Mouse (Mus musculus) frontal cortex, postnatal 36 days (tissue): Measurements from ENCODE around the gene H2al1b.
"Not testable (repeated sequence)": the region's sequence is repeated elsewhere in the genome, so short reads cannot be mapped to it uniquely, and the experiment has no call there.

ENCODE experiments used
- DNase-seq, 2 experiments: peaks; one replicate each; pipeline ENCODE4 v3.0.0; 2022; ENCODE audit warnings: low spot score in 2 of 2

Gene H2al1b

GRCm38 (mm10) chrX:11302132-11302531, at the start of gene H2al1b:
TSS of gene H2al1b (plus strand) at chrX:11302432.
- DNase-seq, result not testable (repeated sequence)

GRCm38 (mm10) chrX:11254062-11254461, 48.2 kb upstream of the H2al1b start:
- DNase-seq, result peak; percentile 22 to 58

- no peak for DNase-seq
Observed at GRCm38 (mm10) chrX:11254521-11255207, 47.6 kb upstream of the H2al1b start.

- DNase-seq, result no peak
Observed at GRCm38 (mm10) chrX:11255564-11256360, 46.5 kb upstream of the H2al1b start.

- no peak for DNase-seq
Observed at GRCm38 (mm10) chrX:11264918-11265317, 37.3 kb upstream of the H2al1b start.

GRCm38 (mm10) chrX:11267791-11268190, 34.4 kb upstream of the H2al1b start:
- no peak for DNase-seq

- peak in 1 of 2 experiments; percentile 12 for DNase-seq
Observed at GRCm38 (mm10) chrX:11269074-11269473, 33.2 kb upstream of the H2al1b start.

- DNase-seq, result no peak
Observed at GRCm38 (mm10) chrX:11273190-11273589, 29.0 kb upstream of the H2al1b start.

GRCm38 (mm10) chrX:11277083-11277482, 25.1 kb upstream of the H2al1b start:
- DNase-seq, result no peak

GRCm38 (mm10) chrX:11280741-11281140, 21.5 kb upstream of the H2al1b start:
- DNase-seq, result no peak

GRCm38 (mm10) chrX:11288306-11288882, 13.8 kb upstream of the H2al1b start:
- no peak for DNase-seq

GRCm38 (mm10) chrX:11289244-11289643, 13.0 kb upstream of the H2al1b start:
- no peak for DNase-seq

GRCm38 (mm10) chrX:11298957-11299356, 3.3 kb upstream of the H2al1b start, which contains the start of gene H2al1a:
TSS of gene H2al1a (plus strand) at chrX:11299257.
- DNase-seq, result not testable (repeated sequence)

GRCm38 (mm10) chrX:11305355-11305754, 3.1 kb downstream of the H2al1b start, which contains the start of gene H2al1c:
TSS of gene H2al1c (plus strand) at chrX:11305655.
- not testable (repeated sequence) for DNase-seq

- DNase-seq, result not testable (repeated sequence)
Observed at GRCm38 (mm10) chrX:11308524-11308923, 6.3 kb downstream of the H2al1b start, which contains the start of gene H2al1d. TSS of gene H2al1d (plus strand) at chrX:11308824.

- not testable (repeated sequence) for DNase-seq
Observed at GRCm38 (mm10) chrX:11311634-11312033, 9.4 kb downstream of the H2al1b start, which contains the start of gene H2al1e. TSS of gene H2al1e (plus strand) at chrX:11311934.

- not testable (repeated sequence) for DNase-seq
Observed at GRCm38 (mm10) chrX:11314858-11315257, 12.6 kb downstream of the H2al1b start, which contains the start of gene H2al1f. TSS of gene H2al1f (plus strand) at chrX:11315158.

GRCm38 (mm10) chrX:11317956-11318355, 15.7 kb downstream of the H2al1b start, which contains the start of gene H2al1g:
TSS of gene H2al1g (plus strand) at chrX:11318256.
- not testable (repeated sequence) for DNase-seq

GRCm38 (mm10) chrX:11321192-11321591, 19.0 kb downstream of the H2al1b start, which contains the start of gene H2al1h:
TSS of gene H2al1h (plus strand) at chrX:11321492.
- not testable (repeated sequence) for DNase-seq

GRCm38 (mm10) chrX:11324359-11324758, 22.1 kb downstream of the H2al1b start, which contains the start of gene H2al1i:
TSS of gene H2al1i (plus strand) at chrX:11324659.
- not testable (repeated sequence) for DNase-seq

GRCm38 (mm10) chrX:11327522-11327921, 25.3 kb downstream of the H2al1b start, which contains the start of gene H2al1j:
TSS of gene H2al1j (plus strand) at chrX:11327822.
- DNase-seq, result not testable (repeated sequence)

GRCm38 (mm10) chrX:11345762-11346161, 43.5 kb downstream of the H2al1b start:
- DNase-seq, result no peak
